Mouse (Mus musculus) G1E (cell line): Measurements from ENCODE around the gene Herc1.

Source experiments
- CTCF ChIP-seq: IDR thresholded peaks from 2 replicates; pipeline ENCODE4 v1.5.1; 2012; ENCODE audit warnings: low read depth, low read length, inconsistent platforms, mixed read lengths
- GATA1 ChIP-seq: IDR thresholded peaks from 2 replicates; pipeline ENCODE4 v1.6.1; 2012; ENCODE audit warnings: borderline replicate concordance, low read length, inconsistent platforms, mixed read lengths
- POLR2AphosphoS5 ChIP-seq: IDR thresholded peaks from 2 replicates; pipeline ENCODE4 v1.6.1; 2012; ENCODE audit warnings: low read depth, low read length, inconsistent platforms; ENCODE audit not compliant: insufficient replicate concordance
- TAL1 ChIP-seq: conservative IDR thresholded peaks from 2 replicates; pipeline ENCODE4 v1.6.1; 2012; ENCODE audit warnings: low read depth, low read length, inconsistent platforms, mixed read lengths

- TF ChIP-seq CTCF (no peak), POLR2AphosphoS5 (no peak), GATA1 (no peak), TAL1 (no peak)
Measured at GRCm38 (mm10) chr9:66506424-66506823, 156.2 kb downstream of the Herc1 start.
